Mouse (Mus musculus): Measurements from ENCODE around the gene Bnc2. TPM values are rescaled to one million over a fixed set of nuclear protein-coding genes. Genes with fewer than 3 reads are reported as not detected.

Bnc2 gene
- polyA plus RNA-seq, 1 experiment: not detected

GRCm38 (mm10) chr4:84278156-84278555 lies 396.9 kb downstream of the Bnc2 start:
- no peak for TF ChIP-seq GATA1 (IDR thresholded peaks at IDR 0.05; ENCODE audit: low read length)

- TF ChIP-seq GATA1 (IDR thresholded peaks at IDR 0.05; ENCODE audit: low read length): no peak
These were observed 399.0 kb downstream of the Bnc2 start for GRCm38 (mm10) chr4:84276081-84276480.

GRCm38 (mm10) chr4:84274158-84274557 lies 400.9 kb downstream of the Bnc2 start:
- TF ChIP-seq GATA1 (IDR thresholded peaks at IDR 0.05; ENCODE audit: low read length): no peak

- no peak for TF ChIP-seq GATA1 (IDR thresholded peaks at IDR 0.05; ENCODE audit: low read length)
These were observed 402.2 kb downstream of the Bnc2 start for GRCm38 (mm10) chr4:84272867-84273266.

- TF ChIP-seq GATA1 (IDR thresholded peaks at IDR 0.05; ENCODE audit: low read length): no peak
These were observed 405.2 kb downstream of the Bnc2 start for GRCm38 (mm10) chr4:84269845-84270244.

- no peak for TF ChIP-seq GATA1 (IDR thresholded peaks at IDR 0.05; ENCODE audit: low read length)
These were observed 427.7 kb downstream of the Bnc2 start for GRCm38 (mm10) chr4:84247356-84247755.

- TF ChIP-seq GATA1 (IDR thresholded peaks at IDR 0.05; ENCODE audit: low read length): no peak
These were observed 442.7 kb downstream of the Bnc2 start for GRCm38 (mm10) chr4:84232346-84232745.

GRCm38 (mm10) chr4:84231251-84231650 lies 443.8 kb downstream of the Bnc2 start:
- no peak for TF ChIP-seq GATA1 (IDR thresholded peaks at IDR 0.05; ENCODE audit: low read length)

- TF ChIP-seq GATA1 (IDR thresholded peaks at IDR 0.05; ENCODE audit: low read length): no peak
These were observed 445.7 kb downstream of the Bnc2 start for GRCm38 (mm10) chr4:84229189-84229960.

GRCm38 (mm10) chr4:84228551-84228950 lies 446.5 kb downstream of the Bnc2 start:
- no peak for TF ChIP-seq GATA1 (IDR thresholded peaks at IDR 0.05; ENCODE audit: low read length)

Other genes starting within 250 kb of the Bnc2 start
- gene Cntln, start 209.0 kb upstream of the Bnc2 start, polyA plus RNA-seq (2012): not detected in 2 replicates

Data from G1E-ER4 (cell line).